Mouse (Mus musculus) CH12.LX (cell line): ENCODE data around the gene Coro6. TPM values are rescaled to one million over a fixed set of nuclear protein-coding genes. Genes with fewer than 3 reads are reported as not detected.

Source experiments
- DNase-seq: peaks from one replicate; pipeline ENCODE4 v3.0.0-alpha.2; 2013; ENCODE audit errors: extremely low read depth
- H3K27ac ChIP-seq: 2 replicates; pipeline ENCODE4 v1.5.1; 2012; ENCODE audit warnings: low read depth, mild to moderate bottlenecking, control low read depth, moderate library complexity; ENCODE audit not compliant: insufficient read depth
- H3K27me3 ChIP-seq: replicated peaks from 2 replicates; pipeline ENCODE3; 2012; ENCODE audit warnings: inconsistent platforms
- H3K36me3 ChIP-seq, 2 experiments: replicated peaks in 1 of 2; 2 replicates each; pipeline versions ENCODE3 to v1.6.1; 2012; ENCODE audit warnings: inconsistent platforms in 1 of 2, low read length in 1 of 2, mild to moderate bottlenecking in 1 of 2, mixed read lengths in 1 of 2, moderate library complexity in 1 of 2; ENCODE audit not compliant: control insufficient read depth in 1 of 2, insufficient read depth in 1 of 2
- H3K4me1 ChIP-seq, 2 experiments: 2 replicates each; pipeline ENCODE4 v1.6.1; 2012; ENCODE audit warnings: inconsistent platforms in 1 of 2, moderate library complexity in 1 of 2; ENCODE audit not compliant: insufficient read depth in 2 of 2, control insufficient read depth in 1 of 2
- H3K4me2 ChIP-seq: 2 replicates; pipeline ENCODE4 v1.6.1; 2012; ENCODE audit warnings: low read depth, mild to moderate bottlenecking, control low read depth; ENCODE audit not compliant: poor library complexity, insufficient read depth, severe bottlenecking
- H3K4me3 ChIP-seq, 3 experiments: fragments of 150-350 bp in 1 of 3; sonication (generic) in 1 of 3; replicated peaks in 1 of 3; 2 replicates each; pipeline versions ENCODE3 to v1.5.1; 2011 to 2012; ENCODE audit warnings: low read depth in 2 of 3, low read length in 2 of 3, mild to moderate bottlenecking in 2 of 3, moderate library complexity in 2 of 3, control low read depth in 1 of 3, improper control_type of control experiment in 1 of 3, inconsistent platforms in 1 of 3, mixed read lengths in 1 of 3; ENCODE audit not compliant: poor library complexity in 1 of 3
- H3K79me2 ChIP-seq: replicated peaks from 2 replicates; pipeline ENCODE4 v1.6.1; 2012; ENCODE audit warnings: mild to moderate bottlenecking, moderate library complexity; ENCODE audit not compliant: control insufficient read depth, poor library complexity, insufficient read depth, severe bottlenecking; ENCODE audit errors: extremely low read depth
- H3K9ac ChIP-seq: 2 replicates; pipeline ENCODE4 v1.6.1; 2012; ENCODE audit warnings: low read depth, mild to moderate bottlenecking, control low read depth, moderate library complexity; ENCODE audit not compliant: insufficient read depth
- H3K9me3 ChIP-seq: replicated peaks from 2 replicates; pipeline ENCODE3; 2012; ENCODE audit warnings: low read length, inconsistent platforms, mixed read lengths
- BHLHE40 ChIP-seq: IDR thresholded peaks from 2 replicates; pipeline ENCODE4 v1.6.1; 2011; ENCODE audit warnings: mild to moderate bottlenecking, low read depth, low read length, improper control_type of control experiment
- CTCF ChIP-seq, 2 experiments: IDR thresholded peaks in 1 of 2; conservative IDR thresholded peaks in 1 of 2; 2 replicates each; pipeline ENCODE4 v1.5.1; 2011 to 2012; ENCODE audit warnings: low read depth in 2 of 2, low read length in 2 of 2, improper control_type of control experiment in 1 of 2, inconsistent platforms in 1 of 2, mild to moderate bottlenecking in 1 of 2, moderate library complexity in 1 of 2
- ELF1 ChIP-seq: IDR thresholded peaks from 2 replicates; pipeline ENCODE4 v1.6.1; 2014; ENCODE audit warnings: low read depth, mild to moderate bottlenecking, inconsistent platforms, low read length, improper control_type of control experiment
- ETS1 ChIP-seq: conservative IDR thresholded peaks from 2 replicates; pipeline ENCODE4 v1.6.1; 2012; ENCODE audit warnings: low read depth, mild to moderate bottlenecking, inconsistent platforms, low read length, improper control_type of control experiment, moderate library complexity
- GABPA ChIP-seq: IDR thresholded peaks from 2 replicates; pipeline ENCODE4 v1.6.1; 2012; ENCODE audit warnings: low read depth, low read length, improper control_type of control experiment, inconsistent platforms; ENCODE audit not compliant: insufficient replicate concordance
- IRF4 ChIP-seq: IDR thresholded peaks from 2 replicates; pipeline ENCODE4 v1.6.1; 2014; ENCODE audit warnings: low read depth, mild to moderate bottlenecking, inconsistent platforms, low read length, improper control_type of control experiment
- JUN ChIP-seq: IDR thresholded peaks from 2 replicates; pipeline ENCODE4 v1.6.1; 2011; ENCODE audit warnings: low read depth, mild to moderate bottlenecking, low read length, improper control_type of control experiment, moderate library complexity; ENCODE audit not compliant: insufficient read depth
- KAT2A ChIP-seq: IDR thresholded peaks from 2 replicates; pipeline ENCODE4 v1.6.1; 2012; ENCODE audit warnings: low read length, improper control_type of control experiment, inconsistent platforms; ENCODE audit not compliant: insufficient replicate concordance
- MAZ ChIP-seq: IDR thresholded peaks from 2 replicates; pipeline ENCODE4 v1.6.1; 2012; ENCODE audit warnings: low read depth, mild to moderate bottlenecking, inconsistent platforms, low read length, improper control_type of control experiment, moderate library complexity
- MXI1 ChIP-seq: IDR thresholded peaks from 2 replicates; pipeline ENCODE4 v1.6.1; 2011; ENCODE audit warnings: mild to moderate bottlenecking, low read depth, low read length, improper control_type of control experiment
- MYC ChIP-seq: IDR thresholded peaks from 2 replicates; pipeline ENCODE4 v1.6.1; 2011; ENCODE audit warnings: low read depth, mild to moderate bottlenecking, improper control_type of control experiment, low read length
- NRF1 ChIP-seq: IDR thresholded peaks from 2 replicates; pipeline ENCODE4 v1.6.1; 2014; ENCODE audit warnings: low read depth, mild to moderate bottlenecking, inconsistent platforms, low read length, improper control_type of control experiment, moderate library complexity
- PAX5 ChIP-seq: IDR thresholded peaks from 2 replicates; pipeline ENCODE4 v1.6.1; 2012; ENCODE audit warnings: low read length, inconsistent platforms, mixed read lengths
- POLR2AphosphoS2 ChIP-seq: IDR thresholded peaks from 2 replicates; pipeline ENCODE4 v1.6.1; 2011; ENCODE audit warnings: low read depth, low read length, improper control_type of control experiment
- RCOR1 ChIP-seq: conservative IDR thresholded peaks from 2 replicates; pipeline ENCODE4 v1.6.1; 2012; ENCODE audit warnings: low read depth, mild to moderate bottlenecking, inconsistent platforms, low read length, improper control_type of control experiment
- SIN3A ChIP-seq: IDR thresholded peaks from 2 replicates; pipeline ENCODE4 v1.6.1; 2012; ENCODE audit warnings: low read length, improper control_type of control experiment, inconsistent platforms
- TCF12 ChIP-seq: IDR thresholded peaks from 2 replicates; pipeline ENCODE4 v1.6.1; 2014; ENCODE audit warnings: low read depth, mild to moderate bottlenecking, inconsistent platforms, low read length, improper control_type of control experiment
- USF1 ChIP-seq: IDR thresholded peaks from 2 replicates; pipeline ENCODE4 v1.6.1; 2014; ENCODE audit warnings: low read depth, mild to moderate bottlenecking, inconsistent platforms, low read length, improper control_type of control experiment
- ZMIZ1 ChIP-seq: IDR thresholded peaks from 2 replicates; pipeline ENCODE4 v1.6.1; 2012; ENCODE audit warnings: low read depth, mild to moderate bottlenecking, inconsistent platforms, low read length, improper control_type of control experiment
- dilution Hi-C: fragments of 300-500 bp; cut with MboI; formaldehyde crosslinking; loops from 2 replicates; pipeline ENCODE4 v1.14.3; 2020; ENCODE audit warnings: low sequenced_read_pairs; ENCODE audit not compliant: extremely low pct_unique_long_range_greater_than_20kb, extremely low pct_ligation_motif_present
- in situ Hi-C: fragments of 300-500 bp; cut with MboI; formaldehyde crosslinking; loops from 3 replicates; pipeline ENCODE4 v1.14.3; 2019; ENCODE audit warnings: low sequenced_read_pairs, low pct_ligation_motif_present, low pct_unique_long_range_greater_than_20kb, mixed read lengths
- polyA plus RNA-seq: library from polyadenylated mRNA; unstranded; fragments of >175 nt; gene quantifications from 2 replicates; pipeline ENCODE4 v1.2.1, GENCODE M21; 2012; ENCODE audit warnings: low read depth; ENCODE audit not compliant: insufficient read length
- total RNA-seq, 2 experiments: library from RNA; depleted of rRNA; stranded (reverse); fragments of 300-350 nt in 1 of 2; fragments of >200 nt in 1 of 2; gene quantifications; 2 replicates each; pipeline ENCODE4 v1.2.3; 2012 to 2014

Coro6 gene
- total and polyA plus RNA-seq, 3 experiments, result 0.25 to 0.39 TPM; not detected in 1

DNA sequence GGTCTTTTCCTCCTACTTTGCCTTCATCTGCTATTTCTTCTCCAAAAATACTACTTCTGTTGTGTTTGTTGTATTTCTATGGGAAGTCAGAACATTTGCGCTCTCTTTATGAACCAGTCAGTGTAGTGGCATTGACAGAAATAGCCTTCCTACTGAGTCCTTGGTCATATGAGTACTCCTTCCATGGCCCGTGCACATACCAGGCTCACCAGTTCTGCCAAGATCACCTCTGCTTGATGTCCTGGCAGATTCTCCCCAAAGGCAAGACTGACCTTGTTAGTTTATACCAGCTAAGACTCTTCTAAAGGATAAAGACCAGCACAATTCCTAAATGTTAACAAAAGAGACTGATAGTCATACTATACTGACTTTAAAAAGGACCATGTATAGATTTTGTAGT, 10.5 kb upstream of the Coro6 start:
- peaks cover 32 to 76% of the 10 kb centered on the region in 2 experiments for H3K36me3 ChIP-seq

DNA sequence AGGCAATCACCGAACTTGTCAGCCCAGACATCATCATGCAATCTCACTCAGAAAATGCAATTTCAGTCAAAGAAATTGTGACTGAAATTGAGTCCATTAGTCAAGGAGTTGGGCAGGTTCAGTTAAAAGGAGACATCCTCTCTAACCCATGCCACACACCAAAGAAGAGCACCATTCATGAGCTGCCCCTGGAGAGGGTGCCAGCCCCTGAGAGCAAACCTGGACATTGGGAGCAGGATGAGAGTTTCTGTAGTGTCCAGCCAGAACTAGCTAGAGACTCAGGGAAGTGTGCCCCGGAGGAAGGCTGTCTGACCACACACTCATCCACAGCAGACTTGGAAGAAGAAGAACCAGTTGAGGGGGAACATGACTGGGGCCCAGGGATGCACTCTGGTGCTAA, 8.8 kb upstream of the Coro6 start:
- dilution Hi-C loops, result no loop called here
- no peak overlapping the region for H3K4me2 ChIP-seq
- TF ChIP-seq JUN (no peak), MYC (no peak), IRF4 (no peak), NRF1 (no peak), GABPA (no peak), BHLHE40 (no peak), TCF12 (no peak), MXI1 (no peak), PAX5 (no peak), RCOR1 (no peak), SIN3A (no peak), ELF1 (no peak), ZMIZ1 (no peak), USF1 (no peak), KAT2A (no peak)

More for the DNA sequence above, 10.5 kb upstream of the Coro6 start:
- peaks cover 0 to 12% of the 10 kb centered on the region in 2 experiments; a peak in 2 of 4 replicates for H3K4me1 ChIP-seq
- no peak for TF ChIP-seq MAZ
- TF ChIP-seq USF1, result no peak
- no peak for TF ChIP-seq RCOR1
- TF ChIP-seq CTCF (conservative IDR thresholded peaks at IDR 0.05 in 1 of 2, IDR thresholded peaks at IDR 0.05 in 1 of 2; ENCODE audit: low read depth in 2 of 2, low read length in 2 of 2), result no peak
- no peak for TF ChIP-seq BHLHE40
- TF ChIP-seq POLR2AphosphoS2, result no peak
- TF ChIP-seq ETS1, result no peak
- TF ChIP-seq, all 38 proteins: peak for 0
- Histone ChIP-seq H3K4me2 (no peak overlapping the region), H3K27me3 (no peaks in the 10 kb centered on the region), H3K4me3 (no peak overlapping the region), H3K79me2 (no peaks in the 10 kb centered on the region), H3K9me3 (no peaks in the 10 kb centered on the region), H3K9ac (no peak overlapping the region), H3K27ac (no peak overlapping the region)
- in situ Hi-C loops, result loop anchor here (25.0 kb wide), 1 partner anchor 464 kb away; the partner anchor contains the start of gene Slc6a4
- DNase-seq, result no peak
- dilution Hi-C loops, result no loop called here

More for the DNA sequence above, 8.8 kb upstream of the Coro6 start:
- H3K9ac ChIP-seq, result no peak overlapping the region
- H3K4me3 ChIP-seq, result no peak overlapping the region
- peaks cover 32 to 81% of the 10 kb centered on the region in 2 experiments for H3K36me3 ChIP-seq
- no peak for DNase-seq
- no peaks in the 10 kb centered on the region for H3K9me3 ChIP-seq
- in situ Hi-C loops, result loop anchor here (25.0 kb wide), 1 partner anchor 466 kb away; the partner anchor contains the start of gene Slc6a4
- H3K79me2 ChIP-seq, result no peaks in the 10 kb centered on the region
- H3K27ac ChIP-seq, result no peak overlapping the region
- H3K27me3 ChIP-seq, result no peaks in the 10 kb centered on the region
- peaks cover 0 to 6% of the 10 kb centered on the region in 2 experiments; a peak in 1 of 4 replicates for H3K4me1 ChIP-seq
